Mouse (Mus musculus) CH12.LX (cell line): ENCODE data around the gene Pnisr. TPM values are rescaled to one million over a fixed set of nuclear protein-coding genes. Genes with fewer than 3 reads are reported as not detected.

Source experiments
- DNase-seq: peaks from one replicate; pipeline ENCODE4 v3.0.0-alpha.2; 2013; ENCODE audit errors: extremely low read depth
- H3K27ac ChIP-seq: 2 replicates; pipeline ENCODE4 v1.5.1; 2012; ENCODE audit warnings: low read depth, mild to moderate bottlenecking, control low read depth, moderate library complexity; ENCODE audit not compliant: insufficient read depth
- H3K27me3 ChIP-seq: replicated peaks from 2 replicates; pipeline ENCODE3; 2012; ENCODE audit warnings: inconsistent platforms
- H3K36me3 ChIP-seq, 2 experiments: replicated peaks in 1 of 2; 2 replicates each; pipeline versions ENCODE3 to v1.6.1; 2012; ENCODE audit warnings: inconsistent platforms in 1 of 2, low read length in 1 of 2, mild to moderate bottlenecking in 1 of 2, mixed read lengths in 1 of 2, moderate library complexity in 1 of 2; ENCODE audit not compliant: control insufficient read depth in 1 of 2, insufficient read depth in 1 of 2
- H3K4me1 ChIP-seq, 2 experiments: 2 replicates each; pipeline ENCODE4 v1.6.1; 2012; ENCODE audit warnings: inconsistent platforms in 1 of 2, moderate library complexity in 1 of 2; ENCODE audit not compliant: insufficient read depth in 2 of 2, control insufficient read depth in 1 of 2
- H3K4me2 ChIP-seq: 2 replicates; pipeline ENCODE4 v1.6.1; 2012; ENCODE audit warnings: low read depth, mild to moderate bottlenecking, control low read depth; ENCODE audit not compliant: poor library complexity, insufficient read depth, severe bottlenecking
- H3K4me3 ChIP-seq, 3 experiments: fragments of 150-350 bp in 1 of 3; sonication (generic) in 1 of 3; replicated peaks in 1 of 3; 2 replicates each; pipeline versions ENCODE3 to v1.5.1; 2011 to 2012; ENCODE audit warnings: low read depth in 2 of 3, low read length in 2 of 3, mild to moderate bottlenecking in 2 of 3, moderate library complexity in 2 of 3, control low read depth in 1 of 3, improper control_type of control experiment in 1 of 3, inconsistent platforms in 1 of 3, mixed read lengths in 1 of 3; ENCODE audit not compliant: poor library complexity in 1 of 3
- H3K79me2 ChIP-seq: replicated peaks from 2 replicates; pipeline ENCODE4 v1.6.1; 2012; ENCODE audit warnings: mild to moderate bottlenecking, moderate library complexity; ENCODE audit not compliant: control insufficient read depth, poor library complexity, insufficient read depth, severe bottlenecking; ENCODE audit errors: extremely low read depth
- H3K9ac ChIP-seq: 2 replicates; pipeline ENCODE4 v1.6.1; 2012; ENCODE audit warnings: low read depth, mild to moderate bottlenecking, control low read depth, moderate library complexity; ENCODE audit not compliant: insufficient read depth
- H3K9me3 ChIP-seq: replicated peaks from 2 replicates; pipeline ENCODE3; 2012; ENCODE audit warnings: low read length, inconsistent platforms, mixed read lengths
- BHLHE40 ChIP-seq: IDR thresholded peaks from 2 replicates; pipeline ENCODE4 v1.6.1; 2011; ENCODE audit warnings: mild to moderate bottlenecking, low read depth, low read length, improper control_type of control experiment
- CHD1 ChIP-seq: IDR thresholded peaks from 2 replicates; pipeline ENCODE4 v1.6.1; 2012; ENCODE audit warnings: low read depth, low read length, improper control_type of control experiment, inconsistent platforms
- CHD2 ChIP-seq: IDR thresholded peaks from 2 replicates; pipeline ENCODE4 v1.6.1; 2011; ENCODE audit warnings: low read length, improper control_type of control experiment
- CTCF ChIP-seq, 2 experiments: IDR thresholded peaks in 1 of 2; conservative IDR thresholded peaks in 1 of 2; 2 replicates each; pipeline ENCODE4 v1.5.1; 2011 to 2012; ENCODE audit warnings: low read depth in 2 of 2, low read length in 2 of 2, improper control_type of control experiment in 1 of 2, inconsistent platforms in 1 of 2, mild to moderate bottlenecking in 1 of 2, moderate library complexity in 1 of 2
- E2F4 ChIP-seq: IDR thresholded peaks from 2 replicates; pipeline ENCODE4 v1.6.1; 2011; ENCODE audit warnings: low read depth, low read length, improper control_type of control experiment; ENCODE audit not compliant: insufficient replicate concordance
- ELF1 ChIP-seq: IDR thresholded peaks from 2 replicates; pipeline ENCODE4 v1.6.1; 2014; ENCODE audit warnings: low read depth, mild to moderate bottlenecking, inconsistent platforms, low read length, improper control_type of control experiment
- ETS1 ChIP-seq: conservative IDR thresholded peaks from 2 replicates; pipeline ENCODE4 v1.6.1; 2012; ENCODE audit warnings: low read depth, mild to moderate bottlenecking, inconsistent platforms, low read length, improper control_type of control experiment, moderate library complexity
- HCFC1 ChIP-seq: IDR thresholded peaks from 2 replicates; pipeline ENCODE4 v1.6.1; 2012; ENCODE audit warnings: low read depth, mild to moderate bottlenecking, inconsistent platforms, low read length, improper control_type of control experiment
- IRF4 ChIP-seq: IDR thresholded peaks from 2 replicates; pipeline ENCODE4 v1.6.1; 2014; ENCODE audit warnings: low read depth, mild to moderate bottlenecking, inconsistent platforms, low read length, improper control_type of control experiment
- JUN ChIP-seq: IDR thresholded peaks from 2 replicates; pipeline ENCODE4 v1.6.1; 2011; ENCODE audit warnings: low read depth, mild to moderate bottlenecking, low read length, improper control_type of control experiment, moderate library complexity; ENCODE audit not compliant: insufficient read depth
- MAZ ChIP-seq: IDR thresholded peaks from 2 replicates; pipeline ENCODE4 v1.6.1; 2012; ENCODE audit warnings: low read depth, mild to moderate bottlenecking, inconsistent platforms, low read length, improper control_type of control experiment, moderate library complexity
- MEF2A ChIP-seq: IDR thresholded peaks from 2 replicates; pipeline ENCODE4 v1.6.1; 2014; ENCODE audit warnings: low read depth, mild to moderate bottlenecking, inconsistent platforms, low read length, improper control_type of control experiment, borderline replicate concordance
- MYC ChIP-seq: IDR thresholded peaks from 2 replicates; pipeline ENCODE4 v1.6.1; 2011; ENCODE audit warnings: low read depth, mild to moderate bottlenecking, improper control_type of control experiment, low read length
- NELFE ChIP-seq: IDR thresholded peaks from 2 replicates; pipeline ENCODE4 v1.6.1; 2011; ENCODE audit warnings: low read depth, low read length, improper control_type of control experiment
- PAX5 ChIP-seq: IDR thresholded peaks from 2 replicates; pipeline ENCODE4 v1.6.1; 2012; ENCODE audit warnings: low read length, inconsistent platforms, mixed read lengths
- POLR2AphosphoS2 ChIP-seq: IDR thresholded peaks from 2 replicates; pipeline ENCODE4 v1.6.1; 2011; ENCODE audit warnings: low read depth, low read length, improper control_type of control experiment
- RAD21 ChIP-seq: IDR thresholded peaks from 2 replicates; pipeline ENCODE4 v1.6.1; 2011; ENCODE audit warnings: low read depth, mild to moderate bottlenecking, low read length, improper control_type of control experiment, moderate library complexity
- RCOR1 ChIP-seq: conservative IDR thresholded peaks from 2 replicates; pipeline ENCODE4 v1.6.1; 2012; ENCODE audit warnings: low read depth, mild to moderate bottlenecking, inconsistent platforms, low read length, improper control_type of control experiment
- SIN3A ChIP-seq: IDR thresholded peaks from 2 replicates; pipeline ENCODE4 v1.6.1; 2012; ENCODE audit warnings: low read length, improper control_type of control experiment, inconsistent platforms
- TCF12 ChIP-seq: IDR thresholded peaks from 2 replicates; pipeline ENCODE4 v1.6.1; 2014; ENCODE audit warnings: low read depth, mild to moderate bottlenecking, inconsistent platforms, low read length, improper control_type of control experiment
- UBTF ChIP-seq: IDR thresholded peaks from 2 replicates; pipeline ENCODE4 v1.6.1; 2012; ENCODE audit warnings: low read depth, mild to moderate bottlenecking, inconsistent platforms, low read length, improper control_type of control experiment, moderate library complexity
- USF1 ChIP-seq: IDR thresholded peaks from 2 replicates; pipeline ENCODE4 v1.6.1; 2014; ENCODE audit warnings: low read depth, mild to moderate bottlenecking, inconsistent platforms, low read length, improper control_type of control experiment
- ZC3H11A ChIP-seq: IDR thresholded peaks from 2 replicates; pipeline ENCODE4 v1.6.1; 2012; ENCODE audit warnings: low read depth, mild to moderate bottlenecking, inconsistent platforms, low read length, improper control_type of control experiment
- ZKSCAN1 ChIP-seq: IDR thresholded peaks from 2 replicates; pipeline ENCODE4 v1.6.1; 2012; ENCODE audit warnings: low read depth, inconsistent platforms, low read length, improper control_type of control experiment, borderline replicate concordance
- ZMIZ1 ChIP-seq: IDR thresholded peaks from 2 replicates; pipeline ENCODE4 v1.6.1; 2012; ENCODE audit warnings: low read depth, mild to moderate bottlenecking, inconsistent platforms, low read length, improper control_type of control experiment
- ZNF384 ChIP-seq: IDR thresholded peaks from 2 replicates; pipeline ENCODE4 v1.6.1; 2012; ENCODE audit warnings: low read depth, low read length, improper control_type of control experiment, inconsistent platforms
- dilution Hi-C: fragments of 300-500 bp; cut with MboI; formaldehyde crosslinking; loops from 2 replicates; pipeline ENCODE4 v1.14.3; 2020; ENCODE audit warnings: low sequenced_read_pairs; ENCODE audit not compliant: extremely low pct_unique_long_range_greater_than_20kb, extremely low pct_ligation_motif_present
- in situ Hi-C: fragments of 300-500 bp; cut with MboI; formaldehyde crosslinking; loops from 3 replicates; pipeline ENCODE4 v1.14.3; 2019; ENCODE audit warnings: low sequenced_read_pairs, low pct_ligation_motif_present, low pct_unique_long_range_greater_than_20kb, mixed read lengths
- polyA plus RNA-seq: library from polyadenylated mRNA; unstranded; fragments of >175 nt; gene quantifications from 2 replicates; pipeline ENCODE4 v1.2.1, GENCODE M21; 2012; ENCODE audit warnings: low read depth; ENCODE audit not compliant: insufficient read length
- total RNA-seq, 2 experiments: library from RNA; depleted of rRNA; stranded (reverse); fragments of 300-350 nt in 1 of 2; fragments of >200 nt in 1 of 2; gene quantifications; 2 replicates each; pipeline ENCODE4 v1.2.3; 2012 to 2014

The Pnisr gene
- total and polyA plus RNA-seq, 3 experiments, result 32.9 to 95.2 (median 51.3) TPM

DNA sequence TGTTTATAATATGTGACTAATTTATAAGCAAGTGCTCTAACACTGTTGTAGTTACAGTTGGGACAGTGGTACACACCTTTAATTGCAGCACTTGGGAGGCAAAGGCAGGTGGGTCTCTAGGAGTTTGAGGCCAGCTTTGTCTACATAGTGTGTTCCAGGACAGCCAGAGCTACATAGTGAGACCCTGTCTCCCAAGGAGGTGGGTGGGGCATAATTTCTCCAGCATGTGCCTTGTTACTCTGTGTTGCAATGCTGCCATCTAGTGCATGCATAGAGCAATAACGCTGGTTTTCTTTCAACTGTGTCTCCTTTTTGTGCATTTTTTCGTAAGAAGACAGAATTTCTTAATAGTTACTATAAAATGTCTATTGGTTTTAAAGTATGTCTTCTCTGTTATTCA, 33.4 kb upstream of the Pnisr start (continued):
- TF ChIP-seq NELFE (no peak), IRF4 (no peak), UBTF (no peak), PAX5 (no peak), ETS1 (no peak), RCOR1 (no peak)

DNA sequence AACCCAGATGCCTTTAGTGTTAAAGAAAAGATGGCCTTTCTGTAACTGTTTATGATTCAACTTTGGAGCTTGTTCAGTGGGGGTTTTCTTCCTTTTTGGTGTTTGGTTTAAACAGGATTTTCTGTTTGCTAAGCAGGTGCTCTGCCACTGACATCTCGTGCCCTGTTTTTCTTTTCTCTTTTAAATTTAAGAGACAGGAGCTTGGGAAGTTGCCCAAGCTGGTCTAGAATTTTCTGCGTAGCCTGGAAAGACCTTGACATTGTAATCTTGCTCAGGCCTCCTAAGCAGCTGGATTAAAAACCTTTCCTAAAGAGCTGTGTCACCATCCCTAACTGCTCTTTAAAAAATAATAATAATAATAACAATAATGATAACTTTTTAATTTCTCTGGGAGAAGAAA, 20.8 kb upstream of the Pnisr start:
- no peak for DNase-seq
- Histone ChIP-seq H3K4me3 (no peak overlapping the region), H3K36me3 (peaks cover 44 to 82% of the 10 kb centered on the region in 2 experiments), H3K27ac (no peak overlapping the region), H3K4me2 (no peak overlapping the region), H3K9ac (no peak overlapping the region), H3K27me3 (no peaks in the 10 kb centered on the region), H3K4me1 (no peaks in the 10 kb centered on the region), H3K9me3 (no peaks in the 10 kb centered on the region), H3K79me2 (no peaks in the 10 kb centered on the region)
- in situ Hi-C loops, result no loop called here
- dilution Hi-C loops, result no loop called here
- TF ChIP-seq UBTF (no peak), MAZ (no peak), USF1 (no peak), JUN (no peak), CHD2 (no peak), MYC (no peak), CTCF (conservative IDR thresholded peaks at IDR 0.05 in 1 of 2, IDR thresholded peaks at IDR 0.05 in 1 of 2; ENCODE audit: low read depth in 2 of 2, low read length in 2 of 2) (no peak), IRF4 (no peak), CHD1 (no peak), MEF2A (no peak)

DNA sequence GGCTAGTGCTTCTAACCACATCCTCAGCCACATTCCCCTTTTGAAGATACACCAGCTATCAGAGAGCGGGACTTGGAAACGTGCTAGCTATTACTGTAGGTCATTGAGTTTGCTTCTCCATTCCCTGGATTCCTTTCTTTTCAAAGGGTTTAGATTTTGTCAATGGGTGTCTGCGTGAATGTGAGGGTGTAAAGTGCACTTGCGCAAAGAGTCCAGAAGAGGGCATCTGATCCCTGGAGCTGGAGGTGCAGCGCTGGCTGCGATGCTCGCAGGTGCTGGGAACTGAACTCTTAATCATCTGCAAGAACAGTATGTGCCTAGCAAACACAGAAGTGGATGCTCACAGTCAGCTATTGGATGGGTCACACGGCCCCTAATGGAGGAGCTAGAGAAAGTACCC, 14.5 kb upstream of the Pnisr start:
- Histone ChIP-seq H3K79me2 (no peaks in the 10 kb centered on the region), H3K4me1 (no peaks in the 10 kb centered on the region), H3K36me3 (peaks cover 28 to 63% of the 10 kb centered on the region in 2 experiments), H3K4me2 (no peak overlapping the region), H3K4me3 (no peak overlapping the region), H3K9ac (no peak overlapping the region), H3K27ac (no peak overlapping the region), H3K27me3 (no peaks in the 10 kb centered on the region), H3K9me3 (peaks cover 5% of the 10 kb centered on the region)
- TF ChIP-seq MEF2A (no peak), CHD2 (no peak), ZMIZ1 (no peak), TCF12 (no peak), MAZ (no peak), HCFC1 (no peak), BHLHE40 (no peak), POLR2AphosphoS2 (no peak), JUN (no peak), SIN3A (no peak), UBTF (no peak), E2F4 (no peak), PAX5 (no peak), ZNF384 (no peak), ZC3H11A (no peak), MYC (no peak), ELF1 (no peak), RAD21 (no peak), ZKSCAN1 (no peak)
- in situ Hi-C loops (no loop called here), dilution Hi-C loops (no loop called here)
- DNase-seq, result no peak
